ENCODE assay signal across 10 mouse cellular contexts in genomic region chr17:34651507-34652221, GRCm38 (mm10). TPM values are rescaled to one million over a fixed set of nuclear protein-coding genes. Genes with fewer than 3 reads are reported as not detected.
A peak's percentile ranks its signal among the peaks of the same experiment; 100 is the strongest.
DNase-seq lines count a peak whose midpoint lies in the region; ATAC-seq lines count a peak whose summit lies in the region.
"Had no signal": no experiment of that assay in that cellular context is flagged by ENCODE, and none has a peak within 500 bp of the region (broad histone marks: within the 10 kb centered on the region; RNA-seq: fewer than 3 reads in every experiment).

No protein-coding gene starts in this region.

- no peak overlapping the region for H3K4me2 ChIP-seq in forebrain, embryonic 12.5 days
- no peak overlapping the region for H3K4me2 ChIP-seq in forebrain, embryonic 15.5 days (replicated peaks)

- WGBS in forebrain, embryonic 12.5 days = 49% methylated on average over 19 of the region's 19 CpGs
- WGBS in forebrain, embryonic 15.5 days = 39% methylated on average over 19 of the region's 19 CpGs

- no peaks in the 10 kb centered on the region for H3K9me3 ChIP-seq in forebrain, embryonic 12.5 days
- H3K9me3 ChIP-seq in forebrain, embryonic 15.5 days = no peaks in the 10 kb centered on the region
- H3K9me3 ChIP-seq: megakaryocyte, embryonic 14.5 days had no signal

- peaks cover 62% of the 10 kb centered on the region for H3K36me3 ChIP-seq in forebrain, embryonic 12.5 days (replicated peaks)
- peaks cover 57% of the 10 kb centered on the region for H3K36me3 ChIP-seq in forebrain, embryonic 15.5 days

- H3K27me3 ChIP-seq in forebrain, embryonic 12.5 days = no peaks in the 10 kb centered on the region
- H3K27me3 ChIP-seq in forebrain, embryonic 15.5 days = no peaks in the 10 kb centered on the region
- H3K27me3 ChIP-seq: Patski had no signal

- no peak overlapping the region for H3K27ac ChIP-seq in forebrain, embryonic 12.5 days
- no peak overlapping the region for H3K27ac ChIP-seq in forebrain, embryonic 15.5 days (replicated peaks)

- H3K4me3 ChIP-seq in forebrain, embryonic 12.5 days (replicated peaks) = no peak overlapping the region
- no peak overlapping the region for H3K4me3 ChIP-seq in forebrain, embryonic 15.5 days

- H3K4me1 ChIP-seq in forebrain, embryonic 12.5 days = peaks cover 19% of the 10 kb centered on the region
- peaks cover 14% of the 10 kb centered on the region for H3K4me1 ChIP-seq in forebrain, embryonic 15.5 days

- H3K9ac ChIP-seq in forebrain, embryonic 12.5 days = peak overlapping the region; percentile 12; the same call in 1 of the 2 replicates
- H3K9ac ChIP-seq in forebrain, embryonic 15.5 days (replicated peaks) = no peak overlapping the region

- peak; percentile 69 for DNase-seq in lung, postnatal 10 days
- DNase-seq in lung, postnatal 14 days = no peak
- peak; percentile 54 for DNase-seq in brain, adult 2 months (ENCODE audit: low read depth, low spot score)
- no peak for DNase-seq in urinary bladder, postnatal 10 days (ENCODE audit: low spot score)
- DNase-seq in frontal cortex, postnatal 14 days (ENCODE audit: low spot score in 2 of 2) = no peak

- ATAC-seq in forebrain, embryonic 12.5 days (ENCODE audit: low FRiP score) = no peak
- ATAC-seq in forebrain, embryonic 15.5 days (replicated peaks) = no peak
- ATAC-seq in megakaryocyte progenitor cell, adult 5-6 weeks (replicated peaks; ENCODE audit: poor library complexity) = 0 out of 2 replicates have a peak, but pooled peaks have one; percentile 15
- ATAC-seq: Patski had no signal

RNA-seq across cellular contexts. Expression of gene Atf6b, which starts 4.7 kb away (rescaled TPM):
- polyA plus RNA-seq in forebrain, embryonic 12.5 days (2016; fragmentation: Nextera tagmentation; extraction: Ambion mirVana) = 107 and 109 TPM in 2 replicates
- polyA plus RNA-seq in forebrain, embryonic 15.5 days (2015; fragmentation: Nextera tagmentation; extraction: Ambion mirVana) = 111 and 112 TPM in 2 replicates
- total RNA-seq in megakaryocyte progenitor cell, adult 5-6 weeks (2015) = 25.5 and 27.8 TPM in 2 replicates
- total RNA-seq in megakaryocyte progenitor cell, adult 5-6 weeks (2017) = 24.3 and 30.2 TPM in 2 replicates

RNA-seq across cellular contexts. Expression of gene Fkbpl, which starts 7.1 kb away (rescaled TPM):
- polyA plus RNA-seq in forebrain, embryonic 12.5 days (2016; fragmentation: Nextera tagmentation; extraction: Ambion mirVana) = 13.9 and 14.6 TPM in 2 replicates
- 15.3 and 15.8 TPM in 2 replicates for polyA plus RNA-seq in forebrain, embryonic 15.5 days (2015; fragmentation: Nextera tagmentation; extraction: Ambion mirVana)
- total RNA-seq in megakaryocyte progenitor cell, adult 5-6 weeks (2015) = 3.8 and 4.1 TPM in 2 replicates
- 17.7 and 40.0 TPM in 2 replicates for total RNA-seq in megakaryocyte progenitor cell, adult 5-6 weeks (2017)

RNA-seq across cellular contexts. Expression of gene Tnxb, which starts 18.7 kb away (rescaled TPM):
- 0.03 and 0.04 TPM in 2 replicates for polyA plus RNA-seq in forebrain, embryonic 12.5 days (2016; fragmentation: Nextera tagmentation; extraction: Ambion mirVana)
- polyA plus RNA-seq in forebrain, embryonic 15.5 days (2015; fragmentation: Nextera tagmentation; extraction: Ambion mirVana) = 0.05 and 0.06 TPM in 2 replicates
- total RNA-seq in megakaryocyte progenitor cell, adult 5-6 weeks (2015) = not detected in 2 replicates
- total RNA-seq in megakaryocyte progenitor cell, adult 5-6 weeks (2017) = not detected in 2 replicates

RNA-seq across cellular contexts. Expression of gene Prrt1, which starts 22.3 kb away (rescaled TPM):
- polyA plus RNA-seq in forebrain, embryonic 12.5 days (2016; fragmentation: Nextera tagmentation; extraction: Ambion mirVana) = 2.9 and 3.9 TPM in 2 replicates
- 6.8 and 7.4 TPM in 2 replicates for polyA plus RNA-seq in forebrain, embryonic 15.5 days (2015; fragmentation: Nextera tagmentation; extraction: Ambion mirVana)
- total RNA-seq in megakaryocyte progenitor cell, adult 5-6 weeks (2015) = 0.17 and 0.34 TPM in 2 replicates
- total RNA-seq in megakaryocyte progenitor cell, adult 5-6 weeks (2017) = not detected in 2 replicates

RNA-seq across cellular contexts. Expression of gene Ppt2, which starts 23.4 kb away (rescaled TPM):
- polyA plus RNA-seq in forebrain, embryonic 12.5 days (2016; fragmentation: Nextera tagmentation; extraction: Ambion mirVana) = 20.3 and 21.2 TPM in 2 replicates
- 17.2 and 18.2 TPM in 2 replicates for polyA plus RNA-seq in forebrain, embryonic 15.5 days (2015; fragmentation: Nextera tagmentation; extraction: Ambion mirVana)
- 26.5 and 33.5 TPM in 2 replicates for total RNA-seq in megakaryocyte progenitor cell, adult 5-6 weeks (2015)
- 15.3 and 19.7 TPM in 2 replicates for total RNA-seq in megakaryocyte progenitor cell, adult 5-6 weeks (2017)

Comparison
In these comparisons a context has a peak if more than half of its experiments do, and no peak if none do; other contexts are left out.
1. DNase-seq: peak in lung, postnatal 10 days (single experiment) and brain, adult 2 months (single experiment); none in lung, postnatal 14 days (single experiment), urinary bladder, postnatal 10 days (single experiment) and frontal cortex, postnatal 14 days (0 of 2).